Mouse (Mus musculus) left cerebral cortex, postnatal 4 days (tissue): ENCODE data around the gene Mob3b. TPM values are rescaled to one million over a fixed set of nuclear protein-coding genes. Genes with fewer than 3 reads are reported as not detected.
A peak's percentile ranks its signal among the peaks of the same experiment; 100 is the strongest.
"Not testable (repeated sequence)": the region's sequence is repeated elsewhere in the genome, so short reads cannot be mapped to it uniquely, and the experiment has no call there.

Source experiments
- DNase-seq: peaks from one replicate; pipeline ENCODE4 v3.0.0-alpha.2; 2022
- intact Hi-C: fragments of 180-260 bp; cut with DNase I; formaldehyde crosslinking; loops from one replicate; pipeline ENCODE4 v1.15.1; 2025
- total RNA-seq, 2 experiments: library from RNA; stranded (reverse); gene quantifications; 2 replicates each; pipeline ENCODE4 v1.2.3; 2021

Gene Mob3b
- total RNA-seq, 2 experiments from 2014 or later = 4.3 to 5.9 TPM

DNA sequence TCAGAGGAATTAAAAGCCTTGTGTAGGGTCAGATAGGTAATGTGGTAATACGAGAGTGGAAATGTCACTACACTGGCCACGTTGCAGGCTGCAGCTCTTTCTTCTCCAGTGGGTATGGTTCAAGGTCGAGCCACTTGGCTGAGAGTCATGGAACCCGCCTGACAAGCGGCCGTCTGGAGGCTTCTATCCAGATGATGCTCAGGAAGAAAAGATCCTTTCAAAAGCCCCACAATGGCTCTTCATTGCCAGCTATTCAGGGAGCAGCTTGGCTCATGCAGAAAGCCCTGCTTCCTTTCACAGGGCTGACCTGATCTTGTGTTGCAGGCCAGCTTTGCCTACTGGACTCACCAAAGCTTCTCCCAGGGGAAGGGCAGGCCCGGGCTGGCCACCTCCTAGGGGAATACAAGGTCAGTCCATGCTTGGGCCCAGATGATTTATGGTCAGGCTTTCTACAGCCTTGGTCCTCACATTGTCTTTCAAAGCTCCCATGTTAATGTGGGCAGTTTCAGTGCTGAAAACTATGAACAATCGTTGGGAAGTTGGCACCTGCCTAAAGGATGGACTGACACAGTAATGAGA is 176.7 kb downstream of the Mob3b start:
- DNase-seq = peak; percentile 45
- intact Hi-C loops = no loop called here

DNA sequence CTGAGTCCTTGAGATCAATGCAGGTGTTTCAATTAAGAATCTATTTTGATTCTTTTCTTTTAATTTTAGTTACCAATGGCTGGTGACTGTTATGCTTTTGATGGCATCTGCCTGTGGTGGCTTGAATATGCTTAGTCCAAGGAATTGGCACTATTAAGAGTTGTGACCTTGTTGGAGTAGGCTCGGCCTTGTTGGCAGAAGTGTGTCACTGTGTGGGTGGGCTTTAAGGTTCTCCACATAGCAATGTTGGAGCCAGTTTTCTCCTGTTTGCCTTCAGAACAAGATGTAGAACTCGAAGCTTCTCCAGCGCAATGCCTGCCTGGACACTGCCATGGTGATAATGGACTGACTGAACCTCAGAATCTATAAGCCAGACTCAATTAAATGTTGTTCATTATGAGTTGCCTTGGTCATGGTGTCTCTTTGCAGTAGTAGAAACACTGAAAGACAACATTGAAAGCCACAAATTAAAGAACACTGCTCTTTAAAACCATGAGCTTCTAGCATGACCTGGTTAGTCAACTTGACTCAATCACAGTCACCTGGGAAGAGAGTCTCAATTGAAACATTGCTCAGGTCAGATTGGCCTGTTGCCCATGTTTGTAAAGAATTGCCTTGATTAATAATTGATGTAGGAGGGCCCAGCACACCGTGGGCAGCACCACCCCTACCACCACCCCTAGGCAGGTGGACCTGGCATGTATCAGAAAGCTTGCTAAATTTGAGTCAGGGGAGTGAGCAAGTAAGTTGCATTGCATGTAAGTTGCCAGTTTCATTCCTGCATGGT is 180.2 kb downstream of the Mob3b start:
- DNase-seq = no peak
- intact Hi-C loops = no loop called here

DNA sequence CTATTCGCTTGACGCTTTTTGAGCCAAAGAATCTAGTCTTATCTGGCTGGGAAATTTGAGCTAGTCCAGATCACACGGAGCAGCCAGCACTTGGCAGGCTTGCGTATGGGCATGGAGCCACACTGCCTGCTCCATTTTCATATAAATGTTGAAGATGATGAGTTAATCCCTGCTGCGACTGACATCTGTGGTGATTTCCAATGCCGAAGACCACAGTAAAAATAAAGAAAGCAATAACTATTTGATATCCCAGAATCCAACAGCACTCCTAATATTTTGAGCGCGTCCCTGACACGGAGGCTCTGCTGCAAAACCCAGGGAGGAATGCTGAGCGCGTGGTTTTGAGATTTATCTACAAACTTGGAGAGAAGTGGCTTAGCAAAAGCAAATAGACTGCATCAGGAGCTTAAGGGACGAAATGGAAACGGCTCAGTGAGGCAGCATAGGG is 180.9 kb downstream of the Mob3b start:
- peak; percentile 91 for DNase-seq
- intact Hi-C loops = no loop called here

DNA sequence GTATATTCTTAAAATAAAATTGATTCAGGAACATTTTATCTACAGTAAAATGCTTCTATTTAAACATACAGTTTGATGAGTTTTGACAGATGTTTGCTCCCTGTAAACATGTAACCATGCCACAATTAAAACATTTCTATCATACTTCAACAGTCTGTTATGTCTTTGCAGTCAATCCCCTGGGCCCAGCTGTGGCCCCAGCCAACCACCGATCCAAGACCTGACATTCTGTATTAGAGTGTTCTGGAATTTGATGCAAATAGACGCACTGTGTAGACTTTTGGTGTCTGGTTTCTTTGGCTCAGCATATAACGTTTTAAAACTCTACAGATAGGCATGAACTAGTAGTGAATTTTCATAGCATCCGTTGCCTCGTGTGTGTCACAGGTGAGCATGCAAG is 182.5 kb downstream of the Mob3b start:
- intact Hi-C loops = no loop called here
- DNase-seq = no peak

DNA sequence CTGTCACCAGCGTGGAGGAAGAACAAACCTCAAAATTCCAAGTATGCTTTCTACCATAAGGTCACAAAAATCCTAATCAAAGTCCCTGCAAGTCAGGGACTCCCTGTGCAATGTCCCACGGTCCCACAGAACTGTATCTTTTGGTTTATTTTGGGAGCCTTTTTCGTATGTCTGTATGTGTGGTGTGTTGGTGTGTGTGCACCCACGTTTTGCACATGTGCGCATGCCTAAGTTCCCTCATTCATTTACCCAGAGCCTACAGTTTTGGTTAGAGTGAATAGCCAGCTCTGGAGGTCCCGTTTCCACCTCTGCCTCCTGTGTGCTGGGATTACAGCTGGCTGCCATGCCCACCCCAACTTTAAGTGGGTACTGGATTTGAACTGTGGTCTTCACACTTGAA is 189.7 kb downstream of the Mob3b start:
- intact Hi-C loops = no loop called here
- no peak for DNase-seq

DNA sequence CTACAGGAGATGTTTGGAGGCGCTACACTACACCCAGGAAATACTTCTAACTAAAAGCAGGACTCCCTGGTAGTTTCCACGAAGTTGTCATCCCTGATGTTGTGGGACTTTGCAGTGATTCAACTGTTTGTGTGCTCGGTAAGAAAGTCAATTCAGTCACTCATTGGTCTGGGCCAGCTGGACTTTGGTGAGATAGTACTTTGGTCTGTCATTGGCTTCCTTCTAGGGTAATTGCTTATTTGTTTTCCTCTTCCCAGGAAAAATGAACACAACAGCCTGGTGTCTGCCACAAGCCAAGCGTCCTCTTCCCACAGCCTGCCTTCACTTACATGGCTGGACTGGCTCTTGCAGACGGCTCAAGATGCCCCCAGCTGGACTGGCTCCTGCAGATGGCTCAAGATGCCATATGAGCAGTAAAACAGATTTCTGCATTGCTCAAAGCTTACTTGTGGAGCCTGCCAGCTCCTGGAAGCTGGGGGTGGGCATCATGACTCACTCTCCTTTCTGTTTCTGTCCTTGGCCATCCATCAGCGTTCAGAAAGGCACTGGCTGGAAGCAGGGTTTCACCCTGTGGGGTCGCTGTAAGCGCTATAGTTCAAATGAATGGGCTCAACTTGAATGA is 190.8 kb downstream of the Mob3b start:
- peak; percentile 71 for DNase-seq
- intact Hi-C loops = no loop called here

DNA sequence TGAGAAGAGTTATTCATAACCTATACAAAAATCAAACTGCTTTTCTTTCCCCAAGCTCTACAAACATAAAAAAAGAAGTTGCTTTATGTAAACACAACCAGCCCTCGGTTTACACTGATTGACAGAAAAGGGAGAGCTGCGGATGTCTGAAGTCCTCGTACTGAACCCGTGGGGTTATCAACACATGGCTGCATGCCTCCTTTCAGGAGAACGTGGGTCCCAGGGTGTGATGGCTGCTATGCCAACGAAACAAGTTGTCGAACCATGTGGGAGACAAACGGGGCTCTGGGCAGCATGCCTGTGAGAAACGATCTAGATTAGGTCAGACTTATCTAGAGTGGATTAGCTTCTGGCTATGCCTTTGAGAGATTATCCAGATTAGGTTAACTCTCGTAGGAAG is 192.4 kb downstream of the Mob3b start:
- peak; percentile 32 for DNase-seq

DNA sequence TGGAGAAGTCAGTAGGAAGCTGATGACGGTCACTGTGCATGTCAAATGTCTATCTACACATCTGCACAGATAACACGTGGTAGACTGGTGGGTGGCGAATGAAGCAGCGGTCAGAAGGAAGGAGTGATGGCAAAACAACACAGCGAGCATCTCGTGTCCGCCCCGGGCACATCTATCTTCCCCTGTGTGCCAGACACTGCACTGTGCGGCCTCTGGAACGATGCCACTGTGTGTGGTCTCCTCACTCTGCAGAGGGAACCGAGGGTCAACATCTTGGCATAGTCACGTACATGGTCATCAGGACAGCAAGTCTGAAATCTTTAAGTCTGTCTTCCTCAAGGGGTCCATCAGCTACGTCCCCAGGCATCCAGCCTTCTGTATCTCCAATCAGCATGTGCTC is 193.3 kb downstream of the Mob3b start:
- intact Hi-C loops = loop anchor here (2.0 kb wide), 1 partner anchor 229 kb away; no protein-coding TSS in a partner anchor
- no peak for DNase-seq

More for the DNA sequence above, 192.4 kb downstream of the Mob3b start:
- intact Hi-C loops = no loop called here

DNA sequence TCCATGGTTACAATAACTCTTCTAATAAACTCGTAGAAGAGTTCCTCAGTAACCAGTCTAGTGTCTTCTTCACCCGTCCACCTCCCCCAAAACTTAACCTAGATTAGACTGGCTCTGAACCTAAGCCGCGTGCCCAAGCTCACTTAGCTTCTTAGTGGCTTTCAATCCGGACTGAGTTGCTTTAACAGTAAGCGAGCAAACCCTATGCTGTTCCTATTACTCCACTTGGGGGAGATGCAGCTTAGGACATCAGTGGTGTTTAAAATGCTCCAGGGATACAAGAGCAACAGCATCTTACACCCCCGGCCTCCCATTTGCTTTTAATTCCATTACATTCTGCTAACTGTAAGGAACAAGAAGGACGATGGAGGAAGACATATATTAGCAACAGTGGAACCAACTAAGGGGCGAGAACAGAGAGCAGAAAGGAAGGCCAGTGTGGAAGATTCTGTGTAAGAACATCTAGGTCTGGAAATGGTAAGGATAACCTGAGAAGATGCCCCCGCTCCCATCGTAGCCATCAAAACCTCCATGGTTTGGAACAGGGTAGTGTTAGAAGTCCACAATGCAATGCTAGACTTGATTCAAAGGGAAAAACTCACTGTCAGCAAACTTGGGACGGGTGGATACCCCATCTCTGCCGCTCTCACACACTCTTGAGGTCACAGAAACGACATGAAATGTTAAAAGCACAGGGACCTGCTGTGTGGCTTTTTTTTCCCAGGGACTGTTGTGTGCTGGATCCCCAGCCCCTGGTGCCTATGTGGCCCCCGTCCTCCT is 196.3 kb downstream of the Mob3b start:
- DNase-seq = no peak
- intact Hi-C loops = no loop called here

DNA sequence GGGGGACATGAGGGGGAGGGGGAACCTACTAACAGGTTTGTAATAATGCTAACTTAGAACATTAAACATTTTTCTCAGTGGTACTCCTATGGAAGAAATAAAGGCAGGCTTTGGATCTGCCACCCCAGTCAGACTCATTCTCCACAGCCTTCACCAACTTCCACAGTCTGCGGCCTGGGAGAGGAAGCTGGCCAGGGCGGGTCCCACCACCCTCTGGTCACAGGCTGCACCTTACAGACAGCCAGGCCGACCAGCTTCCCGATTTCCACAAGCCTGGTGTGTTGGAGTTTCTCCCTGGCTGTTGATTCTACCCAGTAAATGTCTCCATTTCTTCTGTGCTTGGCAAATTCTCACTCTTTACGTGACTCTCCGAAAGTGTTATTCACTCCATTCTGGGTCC is 197.8 kb downstream of the Mob3b start:
- intact Hi-C loops = loop anchor here (2.0 kb wide), 1 partner anchor 197 kb away; the partner anchor contains the start of gene Mob3b
- no peak for DNase-seq

DNA sequence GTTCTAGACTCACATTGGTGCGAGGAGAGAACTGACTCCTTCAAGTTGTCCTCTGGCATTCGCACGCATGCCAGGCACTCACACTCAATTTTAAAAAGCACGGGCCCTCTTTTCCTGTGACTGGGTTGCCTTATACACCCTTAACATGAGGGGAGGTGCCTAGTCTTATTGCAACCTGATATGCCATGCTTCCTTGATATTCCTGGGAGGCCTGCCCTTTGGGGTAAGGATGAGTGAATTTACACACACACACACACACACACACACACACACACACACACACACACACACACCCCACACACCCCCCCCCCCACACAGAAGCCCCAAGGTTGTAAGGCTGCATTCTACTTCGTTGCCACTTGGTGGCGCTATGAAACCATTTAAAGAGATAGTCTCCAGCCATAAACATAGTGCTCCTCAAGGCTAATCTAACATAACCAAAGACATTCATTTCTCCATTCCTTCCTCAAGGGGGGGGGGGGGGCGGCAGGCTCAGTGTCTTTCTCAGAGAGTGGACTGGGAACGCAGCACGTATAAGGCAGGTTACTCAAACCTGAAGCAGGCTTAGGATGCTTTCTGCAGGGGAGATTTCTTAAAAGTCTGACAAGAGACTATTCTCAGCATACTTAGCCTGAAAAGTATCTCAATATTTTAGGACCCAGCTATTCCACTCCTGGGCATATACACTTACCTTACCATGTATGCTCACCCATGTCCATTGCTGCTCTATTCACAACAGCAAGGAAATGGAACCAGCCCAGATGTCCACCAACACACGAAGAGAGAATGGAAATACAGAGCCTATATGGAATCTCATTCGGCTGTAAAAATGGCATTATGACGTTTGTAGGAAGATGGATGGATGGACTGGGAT is 198.9 kb downstream of the Mob3b start:
- intact Hi-C loops = loop anchor here (2.0 kb wide), 1 partner anchor 198 kb away; the partner anchor contains the start of gene Mob3b
- peak; percentile 35 for DNase-seq

DNA sequence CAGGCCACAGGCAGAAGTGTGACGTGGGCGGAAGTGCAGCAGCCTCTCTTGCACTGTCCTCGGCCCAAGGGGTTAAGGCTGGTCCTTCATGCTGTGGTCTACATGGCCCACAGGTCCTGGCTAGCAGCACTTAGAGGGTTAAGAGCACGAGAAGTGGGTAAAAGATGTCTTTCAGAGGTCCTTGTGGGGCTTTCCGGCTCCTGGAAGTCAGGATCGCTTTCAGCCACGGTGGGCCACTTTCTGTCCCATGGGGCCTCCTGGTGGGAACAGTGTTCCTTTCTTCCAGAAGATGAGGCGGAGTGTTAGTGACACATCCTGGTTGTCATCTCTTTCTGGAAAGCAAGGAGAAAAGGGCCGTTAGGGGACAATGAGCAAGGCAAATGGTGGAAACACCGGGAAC is 203.6 kb downstream of the Mob3b start:
- no peak for DNase-seq
- intact Hi-C loops = no loop called here

DNA sequence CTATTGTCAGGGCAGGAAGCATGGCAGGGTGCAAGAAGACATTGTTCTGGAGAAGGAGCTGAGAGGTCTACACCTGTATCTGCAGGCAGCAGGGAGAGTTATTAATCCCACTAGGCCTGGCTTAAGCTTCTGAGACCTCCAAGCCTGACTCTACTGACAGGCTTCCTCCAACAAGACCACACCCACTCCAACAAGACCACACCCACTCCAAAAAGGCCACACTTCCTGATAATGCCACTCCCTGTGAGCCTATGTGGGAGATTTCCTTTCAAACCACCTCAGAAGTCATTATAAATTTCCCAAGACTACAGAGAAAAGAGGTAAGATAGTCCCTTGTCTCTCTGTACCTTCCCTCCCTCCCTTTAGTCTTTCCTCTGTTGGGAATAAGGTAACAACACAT is 210.1 kb downstream of the Mob3b start:
- no peak for DNase-seq
- intact Hi-C loops = no loop called here

DNA sequence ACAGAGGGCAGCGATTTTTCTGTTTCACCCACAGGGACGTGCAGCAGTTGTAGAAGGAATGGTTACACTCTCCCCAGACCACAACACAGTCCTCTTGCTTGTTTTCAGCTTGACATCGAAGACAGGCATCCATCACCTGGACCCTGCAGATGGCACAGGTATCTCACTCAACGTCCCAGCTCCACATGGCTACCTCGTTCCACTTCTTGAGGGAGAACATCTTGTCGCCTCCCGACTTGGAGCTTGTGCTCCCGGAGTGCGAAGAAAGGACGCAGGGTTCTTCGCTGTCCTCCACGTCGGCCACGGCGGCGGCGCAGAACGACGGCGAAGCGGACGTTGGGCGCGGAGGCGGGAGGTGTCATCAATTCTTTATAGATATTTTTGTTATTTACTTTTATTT is 216.2 kb downstream of the Mob3b start:
- no peak for DNase-seq
- intact Hi-C loops = no loop called here

DNA sequence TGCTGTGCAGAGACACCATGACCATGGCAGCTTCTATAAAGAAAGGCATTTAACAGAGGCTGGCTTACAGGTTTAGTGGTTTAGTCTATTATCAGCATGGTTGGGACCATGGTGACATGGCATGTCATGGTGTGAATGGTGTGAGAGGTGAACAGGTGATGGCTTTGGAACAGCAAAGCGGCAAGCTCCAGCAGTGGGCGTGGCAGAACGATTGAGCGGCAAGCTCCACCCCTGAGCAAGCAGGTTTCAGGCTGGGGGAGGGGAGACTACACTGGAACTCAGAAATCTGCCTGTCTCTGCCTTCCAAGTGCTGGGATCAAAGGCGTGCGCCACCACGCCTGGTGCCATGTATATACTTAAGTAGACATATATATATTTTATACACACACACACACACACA is 228.9 kb downstream of the Mob3b start:
- not testable (repeated sequence) for DNase-seq
- intact Hi-C loops = loop anchor here (10.0 kb wide), 1 partner anchor 144 kb away; no protein-coding TSS in a partner anchor

DNA sequence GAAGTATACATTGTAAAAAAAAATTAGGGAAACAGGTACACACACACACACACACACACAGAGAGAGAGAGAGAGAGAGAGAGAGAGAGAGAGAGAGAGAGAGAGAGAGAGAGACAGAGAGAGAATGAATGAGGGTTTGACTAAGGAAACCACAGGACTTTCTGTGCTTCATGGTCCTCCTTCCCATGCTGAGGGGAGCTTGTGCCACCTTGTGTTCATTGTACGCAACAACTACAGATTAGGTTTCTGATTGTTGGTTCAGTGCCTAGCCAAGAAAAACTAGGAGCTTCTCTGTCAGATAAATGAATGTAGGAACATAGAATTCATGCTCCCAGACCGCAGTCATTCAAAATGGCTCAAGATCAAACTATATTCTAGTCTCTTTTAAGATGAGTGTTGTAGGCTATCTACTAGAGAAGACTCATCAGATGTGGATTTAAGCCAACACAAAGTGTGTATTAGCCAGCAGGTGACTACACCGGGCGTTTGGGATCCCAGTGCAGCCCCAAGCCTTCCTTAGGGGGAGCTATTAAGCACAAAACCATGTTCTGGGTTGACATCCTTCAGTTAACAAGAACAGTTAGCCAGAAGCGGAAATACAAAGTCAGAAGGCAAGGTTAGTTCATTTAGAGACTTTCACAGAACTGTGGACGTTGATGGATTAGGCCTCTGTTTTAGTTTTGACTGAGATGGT is 235.0 kb downstream of the Mob3b start:
- intact Hi-C loops = loop anchor here (10.0 kb wide), 1 partner anchor 138 kb away; no protein-coding TSS in a partner anchor
- peak; percentile 34 for DNase-seq

DNA sequence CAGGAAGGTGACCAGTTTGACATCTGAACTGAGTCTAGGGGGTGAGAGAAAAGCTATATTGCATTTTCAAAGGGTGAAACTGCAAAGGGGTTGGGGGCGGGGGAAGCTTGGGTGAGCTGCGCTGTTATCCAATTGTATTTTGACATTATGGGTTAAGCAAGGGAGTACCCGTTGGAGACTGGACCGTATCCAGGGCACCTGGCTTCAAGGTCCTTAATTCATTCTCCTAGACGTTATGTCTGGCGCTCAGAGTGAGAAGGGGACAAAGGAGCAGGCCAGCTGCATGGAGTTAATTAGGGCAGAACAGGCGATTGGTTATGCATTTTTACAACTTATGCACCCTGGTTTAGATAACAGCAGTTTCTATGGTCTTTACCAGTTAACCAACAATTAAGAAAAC is 239.9 kb downstream of the Mob3b start:
- intact Hi-C loops = no loop called here
- no peak for DNase-seq

DNA sequence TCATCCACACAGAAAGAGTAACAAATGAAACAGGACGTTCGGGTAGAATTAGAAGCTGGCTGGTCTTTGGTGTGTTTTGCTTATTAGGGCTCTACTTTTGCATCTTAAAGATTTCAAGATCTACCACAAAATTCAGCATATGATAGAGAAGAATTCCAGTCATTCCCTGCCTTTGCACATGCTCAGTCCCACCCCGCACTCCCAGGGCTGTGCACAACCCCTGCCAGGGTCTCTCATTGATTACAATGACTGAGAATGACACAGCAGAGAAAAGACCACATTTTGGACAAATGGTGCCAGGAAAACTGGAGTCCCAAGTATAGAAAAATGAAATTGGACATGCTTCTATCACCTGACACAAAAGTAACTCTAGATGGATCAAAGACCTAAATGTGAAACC is 245.1 kb downstream of the Mob3b start:
- no peak for DNase-seq
- intact Hi-C loops = no loop called here

DNA sequence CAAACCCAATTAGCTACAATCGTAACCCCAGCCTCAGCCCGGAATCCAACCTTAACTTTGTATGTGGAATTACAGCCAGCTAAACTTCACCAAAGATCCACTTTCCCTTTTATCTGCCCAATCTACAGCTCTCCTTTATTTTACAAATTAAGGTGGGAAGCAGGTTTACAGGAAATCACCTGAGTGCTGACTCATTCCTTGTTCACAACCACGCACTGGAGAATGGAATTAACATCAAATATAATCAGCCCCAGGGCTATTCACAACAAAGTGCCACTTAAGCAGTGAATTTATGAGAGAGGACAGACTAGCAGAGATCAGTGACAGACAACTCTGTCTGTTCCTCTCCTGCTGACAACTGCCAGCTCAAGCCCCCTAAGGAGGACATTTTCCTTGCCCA is 245.9 kb downstream of the Mob3b start:
- intact Hi-C loops = no loop called here
- no peak for DNase-seq
